8 mouse cellular contexts compared by ENCODE assay signal in genomic region chr17:12740317-12740716, GRCm38 (mm10). TPM values are rescaled to one million over a fixed set of nuclear protein-coding genes. Genes with fewer than 3 reads are reported as not detected.
DNase-seq lines count a peak whose midpoint lies in the region; ATAC-seq lines count a peak whose summit lies in the region.
"Had no signal": no experiment of that assay in that cellular context is flagged by ENCODE, and none has a peak within 500 bp of the region (broad histone marks: within the 10 kb centered on the region; RNA-seq: fewer than 3 reads in every experiment).

No protein-coding gene starts in this region.

- H3K9ac ChIP-seq in heart, embryonic 14.5 days (ENCODE audit: low read length), result peak overlapping the region; percentile 67
- H3K9ac ChIP-seq in liver, embryonic 12.5 days, result no peak overlapping the region

- WGBS in heart, embryonic 14.5 days, result 0% methylated on average over 2 of the region's 2 CpGs
- 10% methylated on average over 2 of the region's 2 CpGs for WGBS in liver, embryonic 12.5 days (ENCODE audit: insufficient replicate concordance)

- H3K4me1 ChIP-seq in heart, embryonic 14.5 days (ENCODE audit: control insufficient read depth in 2 of 2, insufficient read depth in 2 of 2, low read length in 2 of 2), result peaks cover 31 to 80% of the 10 kb centered on the region in 2 experiments
- peaks cover 45% of the 10 kb centered on the region for H3K4me1 ChIP-seq in liver, embryonic 12.5 days

- H3K9me3 ChIP-seq in heart, embryonic 14.5 days (ENCODE audit: control insufficient read depth, low read length), result peaks cover 11% of the 10 kb centered on the region; the same call in 1 of the 2 replicates
- peaks cover 16% of the 10 kb centered on the region for H3K9me3 ChIP-seq in liver, embryonic 12.5 days (replicated peaks)

- ATAC-seq in heart, embryonic 14.5 days (ENCODE audit: insufficient number of reproducible peaks, insufficient read depth, low FRiP score, low read depth), result peak; percentile 36
- peak; percentile 76 for ATAC-seq in liver, embryonic 12.5 days
- ATAC-seq: Patski had no signal

- DNase-seq in urinary bladder, postnatal 14 days (ENCODE audit: low spot score), result peak; percentile 48
- DNase-seq in urinary bladder, postnatal 25 days (ENCODE audit: low spot score), result no peak
- DNase-seq in frontal cortex, adult 2 months (ENCODE audit: extremely low spot score in 1 of 2, low spot score in 1 of 2), result no peak
- no peak for DNase-seq in urinary bladder, adult 2 months (ENCODE audit: low spot score)
- DNase-seq in adrenal gland, adult 8-10 months, result no peak

- H3K27ac ChIP-seq in heart, embryonic 14.5 days (replicated peaks in 1 of 2; ENCODE audit: control insufficient read depth in 1 of 2, insufficient read depth in 1 of 2, low read depth in 2 of 2, low read length in 2 of 2), result peak overlapping the region; percentile 94 to 96
- peak overlapping the region; percentile 59; the same call in 1 of the 2 replicates for H3K27ac ChIP-seq in liver, embryonic 12.5 days

- H3K4me3 ChIP-seq in heart, embryonic 14.5 days (ENCODE audit: control insufficient read depth in 1 of 2, insufficient read depth in 1 of 2, low read depth in 1 of 2, low read length in 2 of 2), result peak overlapping the region in 1 of 2 experiments; percentile 70; a peak in 1 of 4 replicates
- no peak overlapping the region for H3K4me3 ChIP-seq in liver, embryonic 12.5 days

- peak overlapping the region; percentile 70 for H3K4me2 ChIP-seq in heart, embryonic 14.5 days (ENCODE audit: low read length)
- no peak overlapping the region for H3K4me2 ChIP-seq in liver, embryonic 12.5 days

- H3K27me3 ChIP-seq in heart, embryonic 14.5 days (ENCODE audit: control insufficient read depth, insufficient read depth, low read length), result no peaks in the 10 kb centered on the region
- 0 out of 2 replicates have a peak, but pooled peaks cover 5% of the 10 kb centered on the region for H3K27me3 ChIP-seq in liver, embryonic 12.5 days (replicated peaks)
- H3K27me3 ChIP-seq: Patski had no signal

- H3K36me3 ChIP-seq in heart, embryonic 14.5 days (ENCODE audit: control insufficient read depth, insufficient read depth, low read length), result peaks cover 99% of the 10 kb centered on the region
- peaks cover 67% of the 10 kb centered on the region for H3K36me3 ChIP-seq in liver, embryonic 12.5 days

RNA-seq across cellular contexts. Expression of gene Igf2r, which starts 29.1 kb away (rescaled TPM):
- 196 and 201 TPM in 2 replicates for polyA plus RNA-seq in heart, embryonic 14.5 days (2014; fragmentation: Nextera tagmentation; extraction: Ambion mirVana)
- polyA plus RNA-seq in liver, embryonic 12.5 days (2016; fragmentation: Nextera tagmentation; extraction: Ambion mirVana), result 24.7 and 25.3 TPM in 2 replicates
- polyA plus RNA-seq in frontal cortex, adult 2 months (2012; rRNA removed), result 12.7 and 14.8 TPM in 2 replicates
- polyA plus RNA-seq in urinary bladder, adult 2 months (2012; rRNA removed), result 35.4 and 51.7 TPM in 2 replicates
- total RNA-seq in adrenal gland, adult 8-10 months (2022), result 10 to 100 TPM; 75.7 to 93.3 (median 83.9) TPM
